Mouse (Mus musculus): ENCODE measurements around the gene Megf11. TPM values are rescaled to one million over a fixed set of nuclear protein-coding genes. Genes with fewer than 3 reads are reported as not detected.

Gene Megf11
- polyA plus RNA-seq, 1 experiment from 2014 or later: 0.27 TPM

- Histone ChIP-seq H3K9me3 (replicated peaks) (no peaks in the 10 kb centered on the region), H3K4me2 (no peak overlapping the region), H3K4me3 (no peak overlapping the region), H3K27me3 (replicated peaks) (peaks cover 4% of the 10 kb centered on the region; the same call in 1 of the 2 replicates), H3K4me1 (no peaks in the 10 kb centered on the region), H3K27ac (no peak overlapping the region), H3K36me3 (no peaks in the 10 kb centered on the region), H3K9ac (no peak overlapping the region)
- WGBS (ENCODE audit: insufficient replicate concordance): 56% methylated on average over 8 of the region's 8 CpGs
- ATAC-seq: no peak
Observed at GRCm38 (mm10) chr9:64620596-64620995, 235.2 kb downstream of the Megf11 start.

GRCm38 (mm10) chr9:64621499-64622296 is 236.3 kb downstream of the Megf11 start:
- 51% methylated on average over 5 of the region's 5 CpGs for WGBS (ENCODE audit: insufficient replicate concordance)
- no peak overlapping the region for H3K27ac ChIP-seq
- peaks cover 4% of the 10 kb centered on the region; the same call in 1 of the 2 replicates for H3K27me3 ChIP-seq (replicated peaks)
- H3K4me2 ChIP-seq: no peak overlapping the region
- no peak overlapping the region for H3K9ac ChIP-seq
- no peaks in the 10 kb centered on the region for H3K4me1 ChIP-seq
- no peak overlapping the region for H3K4me3 ChIP-seq
- no peaks in the 10 kb centered on the region for H3K9me3 ChIP-seq (replicated peaks)
- no peaks in the 10 kb centered on the region for H3K36me3 ChIP-seq
- no peak for ATAC-seq

DNA sequence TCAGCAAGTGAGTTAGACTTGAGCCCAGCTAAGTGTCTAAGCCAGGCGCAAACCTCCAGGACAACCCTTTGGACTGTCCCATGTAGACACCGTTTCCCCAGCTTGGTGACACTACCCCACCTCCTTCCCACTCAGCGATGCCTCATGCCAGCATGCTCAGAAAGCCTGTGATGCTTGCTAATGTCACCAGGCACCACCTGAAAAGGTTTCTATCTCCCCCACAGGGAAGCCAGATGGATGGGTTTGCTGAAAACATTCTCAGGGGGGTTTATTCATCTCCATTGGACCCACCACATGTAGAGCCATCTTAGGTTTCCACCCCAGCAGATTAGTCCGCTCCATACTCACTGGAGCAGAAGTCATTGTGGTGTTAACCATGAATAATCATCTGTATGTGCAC is 237.9 kb downstream of the Megf11 start:
- Histone ChIP-seq H3K9ac (no peak overlapping the region), H3K36me3 (no peaks in the 10 kb centered on the region), H3K27me3 (replicated peaks) (peaks cover 4% of the 10 kb centered on the region), H3K4me2 (no peak overlapping the region), H3K27ac (no peak overlapping the region), H3K4me3 (no peak overlapping the region), H3K9me3 (replicated peaks) (no peaks in the 10 kb centered on the region), H3K4me1 (no peaks in the 10 kb centered on the region)
- no peak for ATAC-seq
- WGBS (ENCODE audit: insufficient replicate concordance): 74% methylated on average over 4 of the region's 4 CpGs

GRCm38 (mm10) chr9:64624536-64624935 is 239.1 kb downstream of the Megf11 start:
- no peak for ATAC-seq
- Histone ChIP-seq H3K36me3 (no peaks in the 10 kb centered on the region), H3K9ac (no peak overlapping the region), H3K4me1 (no peaks in the 10 kb centered on the region), H3K4me3 (no peak overlapping the region), H3K9me3 (replicated peaks) (no peaks in the 10 kb centered on the region), H3K4me2 (no peak overlapping the region), H3K27me3 (replicated peaks) (peaks cover 4% of the 10 kb centered on the region; the same call in 1 of the 2 replicates), H3K27ac (no peak overlapping the region)
- 70% methylated on average over 8 of the region's 8 CpGs for WGBS (ENCODE audit: insufficient replicate concordance)

GRCm38 (mm10) chr9:64629802-64630201 is 244.4 kb downstream of the Megf11 start:
- H3K9ac ChIP-seq: no peak overlapping the region
- no peak for ATAC-seq
- no peak overlapping the region for H3K4me2 ChIP-seq
- H3K4me3 ChIP-seq: no peak overlapping the region
- H3K9me3 ChIP-seq (replicated peaks): no peaks in the 10 kb centered on the region
- no peaks in the 10 kb centered on the region for H3K4me1 ChIP-seq
- peaks cover 8% of the 10 kb centered on the region; the same call in 1 of the 2 replicates for H3K27me3 ChIP-seq (replicated peaks)
- H3K36me3 ChIP-seq: no peaks in the 10 kb centered on the region
- no peak overlapping the region for H3K27ac ChIP-seq
- 50% methylated on average over 1 of the region's 1 CpGs for WGBS (ENCODE audit: insufficient replicate concordance)

DNA sequence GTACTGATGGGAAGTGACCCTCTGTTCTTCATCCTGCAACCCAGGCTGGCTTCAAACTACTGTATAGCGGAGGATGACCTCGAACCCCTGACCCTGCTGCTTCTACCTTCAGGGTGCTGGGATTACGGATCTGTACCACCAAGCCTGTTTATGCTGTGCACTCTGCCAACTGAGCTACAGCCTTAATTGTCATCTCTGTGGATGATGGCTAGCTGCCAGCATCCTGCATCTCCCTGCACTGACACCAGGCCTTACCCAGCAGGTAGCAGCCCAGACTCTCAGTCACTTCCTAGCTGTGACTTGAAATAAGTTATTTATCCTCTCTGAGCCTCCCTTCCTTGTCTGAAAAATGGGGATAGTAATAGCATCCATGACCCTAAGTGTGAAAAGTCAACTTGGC is 247.7 kb downstream of the Megf11 start:
- H3K27me3 ChIP-seq (replicated peaks): peaks cover 33% of the 10 kb centered on the region

DNA sequence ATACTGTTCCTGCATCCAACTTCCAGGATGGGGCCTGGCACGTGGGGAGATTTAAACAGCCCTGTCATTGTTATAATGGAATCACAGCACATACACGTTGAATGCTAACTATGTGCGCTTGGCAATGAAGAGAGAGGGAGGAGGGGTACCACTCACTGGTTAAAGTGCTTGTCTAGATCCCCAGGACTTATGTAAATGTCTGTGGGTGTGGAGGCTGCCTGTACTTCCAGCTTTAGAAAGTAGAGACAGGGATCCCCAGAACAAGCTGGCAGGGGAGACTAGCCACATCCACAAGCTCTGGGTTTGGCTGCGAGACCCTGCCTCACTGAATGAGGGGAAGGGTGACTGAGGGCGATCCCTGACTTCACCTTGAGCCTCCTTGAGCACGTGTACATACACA is 250.7 kb downstream of the Megf11 start:
- no peak for ATAC-seq
- Histone ChIP-seq H3K4me2 (no peak overlapping the region), H3K36me3 (no peaks in the 10 kb centered on the region), H3K4me1 (peaks cover 12% of the 10 kb centered on the region), H3K27me3 (replicated peaks) (peaks cover 51% of the 10 kb centered on the region), H3K9ac (no peak overlapping the region), H3K9me3 (replicated peaks) (no peaks in the 10 kb centered on the region), H3K27ac (no peak overlapping the region), H3K4me3 (no peak overlapping the region)
- WGBS (ENCODE audit: insufficient replicate concordance): 51% methylated on average over 6 of the region's 6 CpGs

More for the DNA sequence above, 247.7 kb downstream of the Megf11 start:
- 68% methylated on average over 3 of the region's 3 CpGs for WGBS (ENCODE audit: insufficient replicate concordance)
- no peak overlapping the region for H3K9ac ChIP-seq
- H3K36me3 ChIP-seq: no peaks in the 10 kb centered on the region
- no peak for ATAC-seq
- peaks cover 4% of the 10 kb centered on the region for H3K4me1 ChIP-seq
- no peak overlapping the region for H3K4me2 ChIP-seq
- no peak overlapping the region for H3K27ac ChIP-seq
- H3K9me3 ChIP-seq (replicated peaks): no peaks in the 10 kb centered on the region
- no peak overlapping the region for H3K4me3 ChIP-seq

DNA sequence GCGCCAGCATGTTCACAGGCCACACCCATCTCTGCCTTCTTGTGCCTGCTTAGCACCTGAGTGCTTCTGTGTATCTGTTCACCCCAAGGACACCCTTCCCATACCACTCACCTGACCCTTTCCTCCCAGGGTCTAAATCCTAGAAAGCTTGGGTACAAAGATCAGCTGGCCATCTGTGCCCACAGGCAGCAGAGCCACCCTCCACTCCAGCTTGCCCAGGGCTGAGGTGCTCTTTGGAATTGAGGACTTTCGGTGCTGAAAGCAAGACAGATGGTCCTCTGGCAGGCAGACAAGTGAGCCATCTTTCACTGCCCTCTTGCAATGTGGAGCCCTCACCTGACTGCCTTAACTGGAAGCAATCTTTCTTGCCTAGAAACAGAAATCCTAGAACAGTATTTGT is 251.5 kb downstream of the Megf11 start:
- H3K4me3 ChIP-seq: no peak overlapping the region
- no peak for ATAC-seq
- H3K4me2 ChIP-seq: no peak overlapping the region
- H3K27ac ChIP-seq: no peak overlapping the region
- no peaks in the 10 kb centered on the region for H3K9me3 ChIP-seq (replicated peaks)
- no peaks in the 10 kb centered on the region for H3K36me3 ChIP-seq
- WGBS (ENCODE audit: insufficient replicate concordance): 52% methylated on average over 2 of the region's 2 CpGs
- peaks cover 12% of the 10 kb centered on the region for H3K4me1 ChIP-seq
- no peak overlapping the region for H3K9ac ChIP-seq
- H3K27me3 ChIP-seq (replicated peaks): peaks cover 52% of the 10 kb centered on the region

- 7% methylated on average over 22 of the region's 22 CpGs for WGBS (ENCODE audit: insufficient replicate concordance)
- Histone ChIP-seq H3K4me2 (peak overlapping the region; percentile 60), H3K4me3 (peak overlapping the region; percentile 37), H3K9me3 (replicated peaks) (no peaks in the 10 kb centered on the region), H3K36me3 (no peaks in the 10 kb centered on the region), H3K4me1 (peaks cover 12% of the 10 kb centered on the region), H3K9ac (peak overlapping the region; percentile 39; the same call in 1 of the 2 replicates), H3K27me3 (replicated peaks) (peaks cover 56% of the 10 kb centered on the region), H3K27ac (no peak overlapping the region)
- ATAC-seq: no peak
Observed at GRCm38 (mm10) chr9:64638250-64638649, 252.8 kb downstream of the Megf11 start.

- 12% methylated on average over 5 of the region's 5 CpGs for WGBS (ENCODE audit: insufficient replicate concordance)
- H3K36me3 ChIP-seq: no peaks in the 10 kb centered on the region
- no peak for ATAC-seq
Observed at GRCm38 (mm10) chr9:64639664-64640063, 254.2 kb downstream of the Megf11 start.

DNA sequence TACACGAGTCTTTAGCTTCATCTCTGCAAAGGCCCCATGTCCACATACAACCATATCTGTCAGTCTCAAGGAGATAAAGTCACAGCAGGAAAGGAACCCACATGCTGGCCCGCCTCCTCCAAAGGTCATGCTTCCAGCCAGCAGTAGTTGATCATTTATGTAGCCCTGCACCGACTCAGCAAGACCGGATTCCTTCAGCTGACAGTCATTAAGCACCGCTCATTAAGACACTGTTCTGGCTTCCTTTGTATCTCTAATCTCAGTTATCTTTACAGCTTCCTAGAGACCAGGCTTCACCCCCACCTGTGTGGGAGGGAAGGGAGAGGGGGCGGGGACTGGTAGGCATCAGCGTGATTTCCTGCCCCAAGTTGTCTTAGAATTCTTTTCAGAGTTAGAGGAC is 258.7 kb downstream of the Megf11 start:
- Histone ChIP-seq H3K36me3 (no peaks in the 10 kb centered on the region), H3K9me3 (replicated peaks) (no peaks in the 10 kb centered on the region), H3K27ac (no peak overlapping the region), H3K4me1 (no peaks in the 10 kb centered on the region), H3K27me3 (replicated peaks) (peaks cover 36% of the 10 kb centered on the region), H3K4me3 (no peak overlapping the region), H3K4me2 (no peak overlapping the region), H3K9ac (no peak overlapping the region)
- no peak for ATAC-seq
- WGBS (ENCODE audit: insufficient replicate concordance): 24% methylated on average over 7 of the region's 7 CpGs

More at GRCm38 (mm10) chr9:64639664-64640063, 254.2 kb downstream of the Megf11 start:
- no peak overlapping the region for H3K4me3 ChIP-seq
- no peak overlapping the region for H3K4me2 ChIP-seq
- H3K27ac ChIP-seq: no peak overlapping the region
- H3K27me3 ChIP-seq (replicated peaks): peaks cover 61% of the 10 kb centered on the region
- no peaks in the 10 kb centered on the region for H3K9me3 ChIP-seq (replicated peaks)
- no peak overlapping the region for H3K9ac ChIP-seq
- peaks cover 12% of the 10 kb centered on the region for H3K4me1 ChIP-seq

GRCm38 (mm10) chr9:64645462-64645861 is 260.0 kb downstream of the Megf11 start:
- 52% methylated on average over 3 of the region's 3 CpGs for WGBS (ENCODE audit: insufficient replicate concordance)
- no peaks in the 10 kb centered on the region for H3K4me1 ChIP-seq
- H3K27me3 ChIP-seq (replicated peaks): peaks cover 44% of the 10 kb centered on the region
- H3K9ac ChIP-seq: no peak overlapping the region
- H3K4me3 ChIP-seq: no peak overlapping the region
- no peaks in the 10 kb centered on the region for H3K9me3 ChIP-seq (replicated peaks)
- H3K4me2 ChIP-seq: no peak overlapping the region
- ATAC-seq: no peak
- no peak overlapping the region for H3K27ac ChIP-seq
- H3K36me3 ChIP-seq: no peaks in the 10 kb centered on the region
